Mouse (Mus musculus): ENCODE data around the gene Sec24d. TPM values are rescaled to one million over a fixed set of nuclear protein-coding genes. Genes with fewer than 3 reads are reported as not detected.
A peak's percentile ranks its signal among the peaks of the same experiment; 100 is the strongest.
"Not testable (repeated sequence)": the region's sequence is repeated elsewhere in the genome, so short reads cannot be mapped to it uniquely, and the experiment has no call there.

Sec24d gene
- total RNA-seq, 2 experiments from 2014 or later: 10.5 to 12.6 TPM

GRCm38 (mm10) chr3:123376562-123376961 is 109.3 kb downstream of the Sec24d start:
- intact Hi-C loops (cut with DNase I): no loop called here
- no peak for DNase-seq (ENCODE audit: low spot score in 2 of 2)

- intact Hi-C loops (cut with DNase I): loop anchor here (10.0 kb wide), 1 partner anchor 890 kb away; no protein-coding TSS in a partner anchor
- no peak for DNase-seq (ENCODE audit: low spot score in 2 of 2)
Measured at GRCm38 (mm10) chr3:123384435-123384834, 117.2 kb downstream of the Sec24d start.

- no peak for DNase-seq (ENCODE audit: low spot score in 2 of 2)
- intact Hi-C loops (cut with DNase I): loop anchor here (10.0 kb wide), 1 partner anchor 890 kb away; no protein-coding TSS in a partner anchor
Measured at GRCm38 (mm10) chr3:123385118-123385485, 117.8 kb downstream of the Sec24d start.

GRCm38 (mm10) chr3:123385486-123386156 is 118.4 kb downstream of the Sec24d start, which contains the start of gene Mettl14:
Mettl14 (minus strand) TSS chr3:123386108.
- peak; percentile 93 to 98 for DNase-seq (ENCODE audit: low spot score in 2 of 2)
- intact Hi-C loops (cut with DNase I): loop anchor here (2.0 to 10.0 kb wide), 2 partner anchors 121 to 889 kb away; no protein-coding TSS in a partner anchor

- intact Hi-C loops (cut with DNase I): loop anchor here (2.0 to 10.0 kb wide), 2 partner anchors 121 to 889 kb away; no protein-coding TSS in a partner anchor
- not testable (repeated sequence) for DNase-seq (ENCODE audit: low spot score in 2 of 2)
Measured at GRCm38 (mm10) chr3:123386157-123386780, 119.0 kb downstream of the Sec24d start.

- intact Hi-C loops (cut with DNase I): loop anchor here (5.0 kb wide), 1 partner anchor 51 kb away; no protein-coding TSS in a partner anchor
Measured at GRCm38 (mm10) chr3:123391180-123391579, 123.9 kb downstream of the Sec24d start.

GRCm38 (mm10) chr3:123395611-123396010 is 128.4 kb downstream of the Sec24d start:
- intact Hi-C loops (cut with DNase I): no loop called here
- DNase-seq (ENCODE audit: low spot score in 2 of 2): no peak

More at GRCm38 (mm10) chr3:123391180-123391579, 123.9 kb downstream of the Sec24d start:
- peak in 1 of 2 experiments; percentile 61 for DNase-seq (ENCODE audit: low spot score in 2 of 2)

- no peak for DNase-seq (ENCODE audit: low spot score in 2 of 2)
- intact Hi-C loops (cut with DNase I): no loop called here
Measured at GRCm38 (mm10) chr3:123397562-123398481, 130.6 kb downstream of the Sec24d start.

- no peak for DNase-seq (ENCODE audit: low spot score in 2 of 2)
- intact Hi-C loops (cut with DNase I): no loop called here
Measured at GRCm38 (mm10) chr3:123404945-123405344, 137.7 kb downstream of the Sec24d start.

- intact Hi-C loops (cut with DNase I): no loop called here
- DNase-seq (ENCODE audit: low spot score in 2 of 2): no peak
Measured at GRCm38 (mm10) chr3:123411821-123412578, 144.7 kb downstream of the Sec24d start.

- intact Hi-C loops (cut with DNase I): no loop called here
- no peak for DNase-seq (ENCODE audit: low spot score in 2 of 2)
Measured at GRCm38 (mm10) chr3:123413173-123413572, 145.9 kb downstream of the Sec24d start.

Other genes with a start within 250 kb of the Sec24d start
- gene Myoz2, start 232.4 kb upstream of the Sec24d start, total RNA-seq (2021): under 1 TPM in 1 of 2 experiments, not detected in 1; 0.27 TPM
- 1 to 10 TPM; 2.4 to 3.2 TPM for gene Synpo2, start 31.3 kb upstream of the Sec24d start, total RNA-seq (2021)
- gene Mettl14, start 118.7 kb downstream of the Sec24d start, total RNA-seq (2021): 10 to 100 TPM; 13.5 to 15.2 TPM
- 10 to 100 TPM; 14.8 to 15.0 TPM for gene Prss12, start 179.5 kb downstream of the Sec24d start, total RNA-seq (2021)